Mouse (Mus musculus): ENCODE results near the gene Hfe2.

GRCm38 (mm10) chr3:96501391-96502115 is 23.4 kb upstream of the Hfe2 start:
- TF ChIP-seq CTCF (IDR thresholded peaks at IDR 0.05; ENCODE audit: low read depth) (no peak), EP300 (optimal IDR thresholded peaks at IDR 0.05) (peak; percentile 55)
